Mouse (Mus musculus): Measurements from ENCODE around the gene Anxa5.

Anxa5 gene

GRCm38 (mm10) chr3:36446506-36446905 is 29.2 kb downstream of the Anxa5 start:
- DNase-seq = no peak

GRCm38 (mm10) chr3:36446041-36446440 is 29.7 kb downstream of the Anxa5 start:
- no peak for DNase-seq

- DNase-seq = no peak
Observed at GRCm38 (mm10) chr3:36442426-36442825, 33.3 kb downstream of the Anxa5 start.

GRCm38 (mm10) chr3:36440280-36440679 is 35.4 kb downstream of the Anxa5 start:
- no peak for DNase-seq

GRCm38 (mm10) chr3:36430360-36430759 is 45.3 kb downstream of the Anxa5 start:
- DNase-seq = no peak

GRCm38 (mm10) chr3:36427386-36427785 is 48.3 kb downstream of the Anxa5 start:
- no peak for DNase-seq

- DNase-seq = no peak
Observed at GRCm38 (mm10) chr3:36409456-36409855, 66.2 kb downstream of the Anxa5 start.

GRCm38 (mm10) chr3:36406967-36407366 is 68.7 kb downstream of the Anxa5 start:
- DNase-seq = no peak

- DNase-seq = no peak
Observed at GRCm38 (mm10) chr3:36406340-36406739, 69.4 kb downstream of the Anxa5 start.

- no peak for DNase-seq
Observed at GRCm38 (mm10) chr3:36401900-36402299, 73.8 kb downstream of the Anxa5 start.

- no peak for DNase-seq
Observed at GRCm38 (mm10) chr3:36400657-36401056, 75.0 kb downstream of the Anxa5 start.
